Mouse (Mus musculus) cortical plate, adult 2 months (tissue): Measurements from ENCODE around the gene Ubl7. TPM values are rescaled to one million over a fixed set of nuclear protein-coding genes. Genes with fewer than 3 reads are reported as not detected.

Experiments used
- H3K27ac ChIP-seq: fragments of 200-500 bp; 2 replicates; pipeline ENCODE4 v1.5.1; 2012; ENCODE audit warnings: low read length, control low read depth, inconsistent platforms; ENCODE audit not compliant: insufficient read depth
- H3K4me1 ChIP-seq: fragments of 200-500 bp; 2 replicates; pipeline ENCODE4 v1.6.1; 2011; ENCODE audit warnings: low read length; ENCODE audit not compliant: control insufficient read depth, insufficient read depth
- H3K4me3 ChIP-seq: fragments of 200-500 bp; 2 replicates; pipeline ENCODE4 v1.5.1; 2011; ENCODE audit warnings: mild to moderate bottlenecking, low read length, control low read depth; ENCODE audit not compliant: insufficient read depth
- CTCF ChIP-seq: fragments of 200-500 bp; IDR thresholded peaks from 2 replicates; pipeline ENCODE4 v1.5.1; 2011; ENCODE audit warnings: mild to moderate bottlenecking, control low read depth, low read length; ENCODE audit not compliant: insufficient read depth; ENCODE audit errors: extremely low read depth
- POLR2A ChIP-seq: fragments of 200-500 bp; IDR thresholded peaks from 2 replicates; pipeline ENCODE4 v1.6.1; 2011; ENCODE audit warnings: mild to moderate bottlenecking, low read length, control low read depth; ENCODE audit not compliant: insufficient read depth; ENCODE audit errors: extremely low read depth
- polyA plus RNA-seq: library from polyadenylated mRNA; depleted of rRNA; stranded (reverse); fragments of >200 nt; gene quantifications from 2 replicates; pipeline ENCODE4 v1.2.3, GENCODE M21; 2012

Gene Ubl7
- polyA plus RNA-seq, 1 experiment, result 144 TPM

GRCm38 (mm10) chr9:57912571-57912970 lies 1.8 kb downstream of the Ubl7 start:
- H3K27ac ChIP-seq, result no peak overlapping the region
- H3K4me3 ChIP-seq, result no peak overlapping the region
- TF ChIP-seq CTCF (no peak), POLR2A (no peak)
- H3K4me1 ChIP-seq, result peaks cover 3% of the 10 kb centered on the region; the same call in 1 of the 2 replicates

GRCm38 (mm10) chr9:57921491-57922060 lies 10.8 kb downstream of the Ubl7 start:
- H3K27ac ChIP-seq, result peak overlapping the region; percentile 66; the same call in 1 of the 2 replicates
- TF ChIP-seq POLR2A (no peak), CTCF (no peak)
- H3K4me3 ChIP-seq, result no peak overlapping the region
- 0 out of 2 replicates have a peak, but pooled peaks cover 2% of the 10 kb centered on the region for H3K4me1 ChIP-seq

- H3K27ac ChIP-seq, result no peak overlapping the region
- 0 out of 2 replicates have a peak, but pooled peaks cover 2% of the 10 kb centered on the region for H3K4me1 ChIP-seq
- H3K4me3 ChIP-seq, result no peak overlapping the region
- TF ChIP-seq CTCF (no peak), POLR2A (no peak)
Observed at GRCm38 (mm10) chr9:57922381-57922780, 11.6 kb downstream of the Ubl7 start.

- 0 out of 2 replicates have a peak, but pooled peaks cover 2% of the 10 kb centered on the region for H3K4me1 ChIP-seq
- TF ChIP-seq POLR2A (no peak), CTCF (no peak)
- H3K27ac ChIP-seq, result no peak overlapping the region
- no peak overlapping the region for H3K4me3 ChIP-seq
Observed at GRCm38 (mm10) chr9:57923046-57923445, 12.3 kb downstream of the Ubl7 start.

GRCm38 (mm10) chr9:57931166-57931767 lies 20.5 kb downstream of the Ubl7 start:
- Histone ChIP-seq H3K27ac (peak overlapping the region; percentile 44; the same call in 1 of the 2 replicates), H3K4me3 (no peak overlapping the region), H3K4me1 (peaks cover 10% of the 10 kb centered on the region)
- TF ChIP-seq CTCF (no peak), POLR2A (no peak)

- Histone ChIP-seq H3K27ac (peak overlapping the region; percentile 83), H3K4me1 (peaks cover 10% of the 10 kb centered on the region), H3K4me3 (no peak overlapping the region)
- TF ChIP-seq POLR2A (no peak), CTCF (no peak)
Observed at GRCm38 (mm10) chr9:57932253-57932652, 21.5 kb downstream of the Ubl7 start.

GRCm38 (mm10) chr9:57932831-57933602 lies 22.2 kb downstream of the Ubl7 start:
- Histone ChIP-seq H3K27ac (peak overlapping the region; percentile 83), H3K4me3 (no peak overlapping the region), H3K4me1 (peaks cover 12% of the 10 kb centered on the region)
- no peak for TF ChIP-seq CTCF
- no peak for TF ChIP-seq POLR2A

GRCm38 (mm10) chr9:57935683-57936437 lies 25.1 kb downstream of the Ubl7 start:
- TF ChIP-seq POLR2A (no peak), CTCF (peak; percentile 97)
- no peak overlapping the region for H3K27ac ChIP-seq
- no peak overlapping the region for H3K4me3 ChIP-seq
- peaks cover 16% of the 10 kb centered on the region for H3K4me1 ChIP-seq

- H3K4me3 ChIP-seq, result no peak overlapping the region
- no peak overlapping the region for H3K27ac ChIP-seq
- TF ChIP-seq CTCF, result no peak
- no peak for TF ChIP-seq POLR2A
- H3K4me1 ChIP-seq, result peaks cover 17% of the 10 kb centered on the region
Observed at GRCm38 (mm10) chr9:57937171-57937570, 26.4 kb downstream of the Ubl7 start.

- Histone ChIP-seq H3K4me1 (peaks cover 17% of the 10 kb centered on the region), H3K27ac (0 out of 2 replicates have a peak overlapping the region, but pooled peaks have one; percentile 43), H3K4me3 (no peak overlapping the region)
- TF ChIP-seq CTCF (no peak), POLR2A (no peak)
Observed at GRCm38 (mm10) chr9:57937651-57938050, 26.9 kb downstream of the Ubl7 start.
